Mouse (Mus musculus): Measurements from ENCODE around the gene Pif1. TPM values are rescaled to one million over a fixed set of nuclear protein-coding genes. Genes with fewer than 3 reads are reported as not detected.

The Pif1 gene
- total RNA-seq (2023) = not detected

GRCm38 (mm10) chr9:65586406-65587269, at the start of gene Pif1:
TSS of gene Pif1 (plus strand) at chr9:65587160.

DNA sequence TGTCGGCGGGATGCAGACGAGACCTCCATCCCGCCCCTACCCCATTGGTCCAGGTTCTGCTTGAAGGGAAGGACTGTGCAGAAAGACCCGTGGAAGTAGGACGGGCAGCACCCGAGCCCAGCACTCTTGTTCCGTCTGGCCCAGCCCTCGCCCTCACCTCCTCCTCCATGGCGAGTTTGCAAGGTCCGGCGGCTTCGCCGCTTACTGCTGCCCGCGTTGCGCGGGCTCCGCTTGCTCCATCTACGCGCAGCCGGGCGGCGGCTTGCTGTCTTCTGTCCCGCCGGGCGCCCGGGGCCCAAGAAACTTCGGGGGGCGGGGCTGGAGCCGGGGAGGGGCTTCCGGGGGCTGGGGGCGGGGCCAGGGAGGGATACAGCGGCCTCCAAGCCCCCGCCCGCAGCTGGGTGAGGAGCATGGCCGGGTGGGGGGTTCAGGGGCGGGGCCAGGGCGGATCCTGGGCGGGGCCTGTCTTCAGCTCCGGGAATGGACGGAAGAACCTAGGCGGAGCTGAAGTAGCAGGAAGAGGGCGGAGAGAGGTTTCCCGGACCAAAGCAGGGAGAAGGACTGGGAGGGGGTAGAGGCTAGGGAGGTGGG, 7.1 kb upstream of the Pif1 start, which contains the start of gene Plekho2:
Gene Plekho2 (minus strand): TSS at position 260 of the 591 bp plus-strand sequence.

DNA sequence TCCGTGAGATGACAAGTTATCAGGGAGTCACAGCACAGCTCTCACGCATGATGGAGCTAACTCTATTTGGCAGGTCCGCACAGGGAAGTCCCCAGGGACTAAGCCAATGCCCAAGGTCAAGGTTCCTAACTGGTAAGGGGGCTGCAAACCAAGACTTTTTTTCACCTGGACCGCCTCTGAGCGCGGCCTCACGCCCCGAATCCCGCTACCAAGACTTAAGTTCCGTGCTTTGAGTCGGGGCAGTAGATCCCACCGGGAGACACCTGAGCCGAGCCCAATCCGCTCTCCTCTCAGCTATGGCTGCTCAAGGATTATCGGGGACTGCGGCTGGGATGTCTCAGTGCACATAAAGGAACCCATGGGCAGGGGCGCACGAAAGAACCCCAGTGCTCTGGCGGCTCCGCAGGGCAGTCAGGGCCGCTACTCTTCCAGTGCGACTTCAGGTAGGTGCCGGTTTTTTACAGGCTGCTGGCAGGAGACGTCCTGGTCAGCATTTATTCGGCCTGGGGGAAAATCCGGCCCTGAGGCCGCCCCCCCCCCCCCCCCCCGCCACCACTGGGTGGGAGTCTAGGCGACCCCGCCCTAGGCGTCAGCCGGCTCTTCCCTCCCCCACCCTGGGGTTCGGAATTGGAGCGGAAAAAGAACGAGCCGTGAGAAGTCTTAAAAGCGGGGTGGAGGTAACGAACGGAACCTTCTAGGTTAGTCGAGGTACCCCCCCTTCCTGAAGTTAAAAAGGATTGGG, 42.2 kb downstream of the Pif1 start, which contains the start of gene Rbpms2:
Gene Rbpms2 (plus strand): TSS at position 624 of the 742 bp plus-strand sequence.

Other genes with a start within 250 kb of the Pif1 start
- gene Pdcd7, start 241.1 kb upstream of the Pif1 start, total RNA-seq (2023) = 20.0 TPM
- not detected for gene Ubap1l, start 226.1 kb upstream of the Pif1 start, total RNA-seq (2023)
- not detected for gene Kbtbd13, start 195.5 kb upstream of the Pif1 start, total RNA-seq (2023)
- 0.24 TPM for gene Rasl12, start 188.7 kb upstream of the Pif1 start, total RNA-seq (2023)
- gene Slc51b, start 164.2 kb upstream of the Pif1 start, total RNA-seq (2023) = not detected
- 25.8 TPM for gene Mtfmt, start 151.4 kb upstream of the Pif1 start, total RNA-seq (2023)
- 49.9 TPM for gene Spg21, start 126.2 kb upstream of the Pif1 start, total RNA-seq (2023)
- gene Ankdd1a, start 67.0 kb upstream of the Pif1 start, total RNA-seq (2023) = not detected
- 37.3 TPM for gene Plekho2, start 7.1 kb upstream of the Pif1 start, total RNA-seq (2023)
- gene Rbpms2, start 42.5 kb downstream of the Pif1 start, total RNA-seq (2023) = 0.92 TPM
- gene Oaz2, start 80.8 kb downstream of the Pif1 start, total RNA-seq (2023) = 30.6 TPM
- 24.4 TPM for gene Zfp609, start 240.4 kb downstream of the Pif1 start, total RNA-seq (2023)